Comparison of ENCODE assay signal across 15 mouse cellular contexts in genomic region chr12:99899991-99900390, GRCm38 (mm10). TPM values are rescaled to one million over a fixed set of nuclear protein-coding genes. Genes with fewer than 3 reads are reported as not detected.
A peak's percentile ranks its signal among the peaks of the same experiment; 100 is the strongest.
DNase-seq lines count a peak whose midpoint lies in the region; ATAC-seq and TF ChIP-seq lines count a peak whose summit lies in the region.
"Had no signal": no experiment of that assay in that cellular context is flagged by ENCODE, and none has a peak within 500 bp of the region (broad histone marks: within the 10 kb centered on the region; RNA-seq: fewer than 3 reads in every experiment).

No protein-coding gene starts in this region.

- ATAC-seq in forebrain, embryonic 14.5 days = no peak
- no peak for ATAC-seq in forebrain, embryonic 16.5 days
- no peak for ATAC-seq in liver, postnatal 0 days
- ATAC-seq in liver, embryonic 11.5 days (replicated peaks; ENCODE audit: low FRiP score) = no peak

- peak; percentile 45 for DNase-seq in forebrain, embryonic 14.5 days (ENCODE audit: low spot score)
- no peak for DNase-seq in liver, postnatal 0 days
- DNase-seq in liver, embryonic 11.5 days (ENCODE audit: low spot score) = no peak
- DNase-seq in naive thymus-derived CD4-positive, alpha-beta T cell, adult 2 months (ENCODE audit: low read depth) = peak; percentile 44
- DNase-seq in testis, postnatal 14 days (ENCODE audit: low spot score) = no peak
- no peak for DNase-seq in embryo, embryonic 9.5 days (ENCODE audit: extremely low spot score)
- DNase-seq: cerebellum, adult 11-12 months; kidney, adult 8-10 months; liver; thymus, postnatal 14 days had no signal

- WGBS in forebrain, embryonic 14.5 days = 96% methylated on average over 1 of the region's 3 CpGs
- WGBS in forebrain, embryonic 16.5 days = 88% methylated on average over 1 of the region's 3 CpGs
- WGBS in liver, postnatal 0 days (ENCODE audit: insufficient replicate concordance) = 69% methylated on average over 2 of the region's 3 CpGs
- 84% methylated on average over 1 of the region's 3 CpGs for WGBS in liver, embryonic 11.5 days

- no peak overlapping the region for H3K27ac ChIP-seq in forebrain, embryonic 14.5 days (ENCODE audit: low read depth, low read length)
- H3K27ac ChIP-seq in forebrain, embryonic 16.5 days (ENCODE audit: low read length) = no peak overlapping the region
- no peak overlapping the region for H3K27ac ChIP-seq in liver, postnatal 0 days (ENCODE audit: low read depth)
- H3K27ac ChIP-seq in liver, embryonic 11.5 days (ENCODE audit: low read depth, low read length) = no peak overlapping the region
- H3K27ac ChIP-seq: embryonic facial prominence, embryonic 15.5 days; midbrain, embryonic 10.5 days; neural tube, embryonic 15.5 days had no signal

- no peak overlapping the region for H3K9ac ChIP-seq in forebrain, embryonic 14.5 days (ENCODE audit: low read length)
- H3K9ac ChIP-seq in forebrain, embryonic 16.5 days (replicated peaks; ENCODE audit: low read depth, low read length) = no peak overlapping the region
- no peak overlapping the region for H3K9ac ChIP-seq in liver, postnatal 0 days (replicated peaks)
- no peak overlapping the region for H3K9ac ChIP-seq in liver, embryonic 11.5 days (ENCODE audit: low read depth, low read length)
- H3K9ac ChIP-seq: embryonic facial prominence, embryonic 15.5 days; neural tube, embryonic 15.5 days had no signal

- no peak overlapping the region for H3K4me2 ChIP-seq in forebrain, embryonic 14.5 days (ENCODE audit: low read length)
- H3K4me2 ChIP-seq in forebrain, embryonic 16.5 days (ENCODE audit: low read length) = no peak overlapping the region
- H3K4me2 ChIP-seq in liver, postnatal 0 days (ENCODE audit: low read depth, low read length) = no peak overlapping the region
- no peak overlapping the region for H3K4me2 ChIP-seq in liver, embryonic 11.5 days
- H3K4me2 ChIP-seq: embryonic facial prominence, embryonic 15.5 days; neural tube, embryonic 15.5 days had no signal

- no peak for TF ChIP-seq EP300 in liver, postnatal 0 days (IDR thresholded peaks at IDR 0.05; ENCODE audit: low read depth)

- no peak overlapping the region for H3K4me3 ChIP-seq in forebrain, embryonic 14.5 days (ENCODE audit: low read depth, low read length)
- H3K4me3 ChIP-seq in forebrain, embryonic 16.5 days (replicated peaks; ENCODE audit: low read length) = no peak overlapping the region
- no peak overlapping the region for H3K4me3 ChIP-seq in liver, postnatal 0 days (ENCODE audit: low read depth, low read length)
- H3K4me3 ChIP-seq in liver, embryonic 11.5 days (ENCODE audit: low read depth, low read length) = no peak overlapping the region
- H3K4me3 ChIP-seq in E14TG2a.4 (replicated peaks; ENCODE audit: low read length) = no peak overlapping the region
- H3K4me3 ChIP-seq: embryonic facial prominence, embryonic 15.5 days; midbrain, embryonic 10.5 days; neural tube, embryonic 15.5 days had no signal

- TF ChIP-seq CTCF in liver, postnatal 0 days (IDR thresholded peaks at IDR 0.05; ENCODE audit: low read depth) = peak; percentile 39
- TF ChIP-seq CTCF in E14TG2a.4 (conservative IDR thresholded peaks at IDR 0.05; ENCODE audit: low read length) = peak; percentile 73

- no peaks in the 10 kb centered on the region for H3K4me1 ChIP-seq in forebrain, embryonic 14.5 days (ENCODE audit: control insufficient read depth, insufficient read depth, low read length)
- H3K4me1 ChIP-seq in forebrain, embryonic 16.5 days (replicated peaks; ENCODE audit: control insufficient read depth, insufficient read depth, low read length) = no peaks in the 10 kb centered on the region
- H3K4me1 ChIP-seq in liver, postnatal 0 days (ENCODE audit: insufficient read depth) = no peaks in the 10 kb centered on the region
- no peaks in the 10 kb centered on the region for H3K4me1 ChIP-seq in liver, embryonic 11.5 days (replicated peaks; ENCODE audit: control insufficient read depth, insufficient read depth, low read length)
- H3K4me1 ChIP-seq in E14TG2a.4 (replicated peaks; ENCODE audit: low read depth, low read length) = peaks cover 23% of the 10 kb centered on the region
- H3K4me1 ChIP-seq: embryonic facial prominence, embryonic 15.5 days; midbrain, embryonic 10.5 days had no signal

- no peaks in the 10 kb centered on the region for H3K27me3 ChIP-seq in forebrain, embryonic 14.5 days (replicated peaks; ENCODE audit: control insufficient read depth, insufficient read depth, low read length)
- no peaks in the 10 kb centered on the region for H3K27me3 ChIP-seq in forebrain, embryonic 16.5 days (replicated peaks; ENCODE audit: control insufficient read depth, insufficient read depth, low read length)
- no peaks in the 10 kb centered on the region for H3K27me3 ChIP-seq in liver, postnatal 0 days (ENCODE audit: insufficient read depth, low read length)
- H3K27me3 ChIP-seq in liver, embryonic 11.5 days (replicated peaks; ENCODE audit: control insufficient read depth, insufficient read depth, low read length) = no peaks in the 10 kb centered on the region
- H3K27me3 ChIP-seq in E14TG2a.4 (ENCODE audit: insufficient read depth, low read length) = no peaks in the 10 kb centered on the region
- H3K27me3 ChIP-seq: embryonic facial prominence, embryonic 15.5 days; neural tube, embryonic 15.5 days had no signal

- no peaks in the 10 kb centered on the region for H3K9me3 ChIP-seq in forebrain, embryonic 14.5 days (replicated peaks; ENCODE audit: control insufficient read depth, low read length)
- no peaks in the 10 kb centered on the region for H3K9me3 ChIP-seq in forebrain, embryonic 16.5 days (ENCODE audit: control insufficient read depth, low read length)
- H3K9me3 ChIP-seq in liver, postnatal 0 days (ENCODE audit: low read length) = no peaks in the 10 kb centered on the region
- no peaks in the 10 kb centered on the region for H3K9me3 ChIP-seq in liver, embryonic 11.5 days (ENCODE audit: control insufficient read depth, low read length)
- H3K9me3 ChIP-seq in E14TG2a.4 (ENCODE audit: low read length) = no peaks in the 10 kb centered on the region
- H3K9me3 ChIP-seq: embryonic facial prominence, embryonic 15.5 days; midbrain, embryonic 10.5 days; neural tube, embryonic 15.5 days had no signal

- peaks cover 73% of the 10 kb centered on the region for H3K36me3 ChIP-seq in forebrain, embryonic 14.5 days (ENCODE audit: control insufficient read depth, insufficient read depth, low read length)
- peaks cover 24% of the 10 kb centered on the region; the same call in 1 of the 2 replicates for H3K36me3 ChIP-seq in forebrain, embryonic 16.5 days (ENCODE audit: control insufficient read depth, insufficient read depth)
- peaks cover 18% of the 10 kb centered on the region for H3K36me3 ChIP-seq in liver, postnatal 0 days (replicated peaks; ENCODE audit: insufficient read depth, low read length)
- peaks cover 17% of the 10 kb centered on the region for H3K36me3 ChIP-seq in liver, embryonic 11.5 days (ENCODE audit: control insufficient read depth, insufficient read depth, low read length)
- peaks cover 95% of the 10 kb centered on the region for H3K36me3 ChIP-seq in E14TG2a.4 (ENCODE audit: insufficient read depth, low read length)

RNA-seq across cellular contexts. Expression of gene Tdp1, which starts 15.7 kb away (rescaled TPM):
- polyA plus RNA-seq in forebrain, embryonic 14.5 days (2014; fragmentation: Nextera tagmentation; extraction: Ambion mirVana) = 78.8 and 80.6 TPM in 2 replicates
- polyA plus RNA-seq in forebrain, embryonic 16.5 days (2015; fragmentation: Nextera tagmentation; extraction: Ambion mirVana) = 73.7 and 75.1 TPM in 2 replicates
- 11.9 and 12.4 TPM in 2 replicates for polyA plus RNA-seq in liver, postnatal 0 days (2015; fragmentation: Nextera tagmentation; extraction: Ambion mirVana)
- polyA plus RNA-seq in liver, embryonic 11.5 days (2014; fragmentation: Nextera tagmentation; extraction: Ambion mirVana) = 64.8 and 72.6 TPM in 2 replicates

RNA-seq across cellular contexts. Expression of gene Efcab11, which starts 15.8 kb away (rescaled TPM):
- polyA plus RNA-seq in forebrain, embryonic 14.5 days (2014; fragmentation: Nextera tagmentation; extraction: Ambion mirVana) = 8.4 and 12.5 TPM in 2 replicates
- polyA plus RNA-seq in forebrain, embryonic 16.5 days (2015; fragmentation: Nextera tagmentation; extraction: Ambion mirVana) = 7.1 and 9.8 TPM in 2 replicates
- polyA plus RNA-seq in liver, postnatal 0 days (2015; fragmentation: Nextera tagmentation; extraction: Ambion mirVana) = 3.3 and 4.5 TPM in 2 replicates
- polyA plus RNA-seq in liver, embryonic 11.5 days (2014; fragmentation: Nextera tagmentation; extraction: Ambion mirVana) = 8.8 and 8.9 TPM in 2 replicates

Comparison
In these comparisons a context has a peak if more than half of its experiments do, and no peak if none do; other contexts are left out.
1. DNase-seq: peak in forebrain, embryonic 14.5 days (single experiment) and naive thymus-derived CD4-positive, alpha-beta T cell, adult 2 months (single experiment); none in liver, postnatal 0 days (single experiment), liver, embryonic 11.5 days (single experiment), testis, postnatal 14 days (single experiment) and embryo, embryonic 9.5 days (single experiment).